Mouse (Mus musculus) erythroblast, adult 5-6 weeks (primary cell): ENCODE measurements around the gene Pcyox1. TPM values are rescaled to one million over a fixed set of nuclear protein-coding genes. Genes with fewer than 3 reads are reported as not detected.
A peak's percentile ranks its signal among the peaks of the same experiment; 100 is the strongest.
"Not testable (repeated sequence)": the region's sequence is repeated elsewhere in the genome, so short reads cannot be mapped to it uniquely, and the experiment has no call there.

Experiments used
- ATAC-seq: replicated peaks from 2 replicates; pipeline ENCODE4 v1.8.0; 2016; ENCODE audit warnings: moderate number of reproducible peaks, mild to moderate bottlenecking, moderate TSS enrichment, inconsistent platforms; ENCODE audit not compliant: poor library complexity, low FRiP score, severe bottlenecking
- total RNA-seq, 2 experiments: library from RNA; stranded (forward) in 1 of 2; stranded (reverse) in 1 of 2; fragments of 150-400 nt in 1 of 2; fragments of 200-764, 138-1000 nt in 1 of 2; gene quantifications; 2 replicates each; pipeline versions ENCODE4 v1.2.3 to v1.2.4; 2015 to 2017; ENCODE audit warnings: low replicate concordance in 2 of 2

Gene Pcyox1
- total RNA-seq, 2 experiments from 2014 or later, result 3.1 to 22.7 TPM

DNA sequence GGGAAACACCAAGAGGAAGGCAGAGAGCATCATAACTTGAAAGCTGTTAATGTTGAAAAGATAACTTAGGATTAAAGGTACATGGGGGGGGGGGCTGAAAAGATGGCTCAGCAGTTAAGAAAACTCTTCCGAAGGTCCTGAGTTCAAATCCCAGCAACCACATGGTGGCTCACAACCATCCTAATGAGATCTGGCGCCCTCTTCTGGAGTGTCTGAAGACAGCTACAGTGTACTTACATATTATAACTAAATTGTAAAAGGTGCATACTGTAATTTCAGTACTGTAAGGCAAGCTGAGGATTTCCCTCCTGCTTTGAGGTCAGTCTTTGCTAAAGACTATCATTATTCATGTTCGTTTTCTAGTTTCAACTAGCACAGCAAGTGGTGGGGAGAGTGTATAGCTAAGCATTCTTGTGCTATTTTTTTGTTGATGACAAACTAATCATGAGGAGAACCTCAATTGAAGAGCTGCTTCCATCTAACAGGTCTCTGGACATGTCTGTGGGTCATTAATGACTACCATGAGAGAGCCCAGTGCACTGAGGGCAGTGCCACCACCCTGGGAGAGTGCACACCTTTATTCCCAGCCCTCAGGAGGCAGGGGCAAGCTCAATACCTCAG lies 26.8 kb downstream of the Pcyox1 start:
- no peak for ATAC-seq

DNA sequence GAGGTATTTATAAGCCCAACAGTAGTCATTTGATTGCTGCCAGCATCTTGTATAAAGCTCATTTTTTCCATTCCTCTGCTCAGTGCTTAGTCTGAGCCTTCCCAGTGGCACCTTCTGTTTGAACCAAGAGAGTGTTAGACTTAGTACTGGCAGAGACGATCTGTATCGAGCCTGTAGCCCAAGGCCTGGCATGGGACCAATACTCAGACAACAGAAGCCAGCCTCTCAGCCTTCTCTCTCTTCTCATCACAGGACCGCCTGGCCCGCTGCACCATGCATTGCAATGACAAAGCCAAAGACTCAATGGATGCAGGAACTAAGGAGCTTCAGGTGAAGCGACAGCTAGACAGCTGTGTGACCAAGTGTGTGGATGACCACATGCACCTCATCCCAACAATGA lies 28.5 kb downstream of the Pcyox1 start:
- ATAC-seq, result no peak

DNA sequence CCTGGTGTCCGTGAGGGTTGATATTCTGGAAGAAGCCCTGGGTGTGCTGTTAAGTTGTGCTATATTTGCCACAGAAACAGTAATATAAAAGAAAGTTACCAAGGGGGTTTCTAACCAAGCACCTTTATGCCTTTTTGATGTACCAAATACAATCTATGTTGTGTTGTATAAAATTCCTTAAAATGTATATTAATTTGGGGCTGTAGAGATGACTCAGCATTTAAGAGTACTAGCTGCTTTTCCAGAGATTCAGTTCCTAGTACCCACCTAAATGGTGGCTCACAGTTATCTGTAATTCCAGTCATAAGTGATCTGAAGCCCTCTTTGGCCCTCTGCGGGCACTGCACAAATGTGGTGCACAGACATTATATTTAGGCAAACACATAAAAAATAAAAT lies 30.1 kb downstream of the Pcyox1 start:
- no peak for ATAC-seq

DNA sequence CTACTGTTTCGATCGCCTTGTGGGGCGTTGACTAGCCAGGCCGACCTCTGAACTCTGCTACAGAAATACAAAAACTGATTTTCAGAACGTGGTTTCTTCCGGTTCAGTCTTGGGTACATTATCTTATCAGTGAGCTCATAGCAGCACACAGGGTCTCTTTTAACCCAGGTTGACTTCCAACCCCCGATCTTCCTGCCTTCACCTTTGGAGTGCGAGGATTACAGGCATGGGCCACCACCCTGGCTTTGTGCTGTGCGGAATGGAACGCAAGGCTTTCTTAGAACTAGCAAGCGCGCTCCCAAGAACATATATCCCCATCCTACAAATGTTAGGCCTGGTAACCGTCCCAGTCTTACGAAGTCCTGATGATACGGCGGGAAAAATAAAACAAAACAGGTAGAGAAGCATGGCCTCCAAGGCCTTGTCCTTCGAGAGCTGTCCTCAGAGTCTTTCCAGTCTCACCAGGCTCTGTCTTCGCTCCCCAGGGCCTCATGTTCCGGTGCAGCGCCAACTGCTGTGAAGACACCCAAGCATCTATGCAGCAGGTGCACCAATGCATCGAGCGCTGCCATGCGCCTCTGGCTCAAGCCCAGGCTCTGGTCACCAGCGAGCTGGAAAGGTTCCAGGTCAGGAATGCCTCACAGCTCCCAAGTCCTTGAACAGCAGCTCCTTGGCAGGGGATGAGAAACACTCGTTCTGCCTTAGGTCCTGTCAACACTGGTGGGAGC lies 30.7 kb downstream of the Pcyox1 start:
- ATAC-seq, result no peak

DNA sequence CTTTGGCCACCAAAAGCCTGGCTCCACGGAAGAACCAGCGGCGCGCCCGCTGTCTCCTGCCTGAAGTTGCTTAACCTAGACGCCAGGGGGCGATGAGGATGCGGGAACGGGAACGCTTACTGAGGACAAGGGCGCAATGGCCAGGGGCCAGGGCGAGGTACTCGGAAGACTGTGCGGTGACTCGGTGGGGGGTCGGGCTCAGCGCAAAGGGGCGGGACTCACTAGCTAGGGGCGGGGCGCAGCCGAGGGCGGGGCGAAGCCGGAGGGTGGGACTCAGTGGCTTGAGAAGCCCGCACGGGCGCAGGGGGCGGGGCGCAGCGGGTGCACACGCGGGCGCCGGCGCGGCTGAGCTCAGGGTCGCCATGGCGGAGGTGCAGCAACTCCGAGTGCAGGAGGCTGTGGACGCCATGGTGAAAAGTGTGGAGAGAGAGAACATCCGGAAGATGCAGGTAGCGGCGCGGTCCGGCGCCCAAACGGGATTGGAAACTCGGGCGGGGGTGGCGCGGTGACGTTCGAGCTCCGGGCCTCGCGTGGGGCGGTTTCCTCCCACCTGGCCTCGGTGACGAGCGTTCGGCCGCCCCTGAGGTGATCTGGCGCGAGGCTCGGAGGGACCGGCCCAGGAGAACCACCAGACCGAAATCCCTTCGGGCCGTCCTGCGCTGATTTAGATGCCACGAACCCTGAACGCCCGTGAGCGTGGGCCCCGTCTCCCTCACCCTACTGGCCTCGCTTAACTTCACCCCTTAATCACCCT lies 31.4 kb downstream of the Pcyox1 start, which contains the start of gene Fam136a:
Gene Fam136a (plus strand): TSS at position 276 of the 754 bp plus-strand sequence.
- ATAC-seq, result peak; percentile 90

DNA sequence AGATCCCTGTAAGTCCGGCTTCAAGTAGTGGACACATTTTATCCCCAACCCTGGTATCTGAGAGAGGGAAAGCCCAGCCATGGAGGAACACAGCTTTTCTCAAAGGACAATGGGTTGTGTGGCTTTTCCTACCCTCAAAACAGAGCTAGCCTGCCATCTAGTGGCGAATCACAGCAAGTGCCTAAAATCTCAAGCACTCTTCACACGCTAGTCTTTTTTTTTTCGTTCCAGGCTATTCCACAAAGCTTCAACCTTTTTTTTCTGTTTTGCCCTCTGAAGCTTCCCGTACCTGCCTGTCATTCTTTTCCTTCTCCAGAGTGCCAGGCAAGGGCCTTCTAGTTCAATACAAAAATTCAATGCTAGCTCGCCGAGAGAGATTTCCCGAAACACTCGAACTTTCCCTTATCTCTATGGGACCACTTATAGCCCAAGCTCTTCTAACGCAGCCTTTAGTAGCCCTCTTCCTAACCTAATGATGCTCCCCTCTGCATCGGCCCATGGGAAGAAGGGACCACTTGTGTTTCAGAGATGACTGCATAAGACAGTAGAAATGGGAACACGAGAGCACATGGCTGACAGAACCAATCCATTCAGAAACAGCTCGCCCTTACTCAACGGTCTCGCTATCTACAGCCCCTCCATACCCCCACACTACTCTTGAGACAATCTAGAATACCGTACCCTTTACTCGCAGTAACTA lies 32.4 kb downstream of the Pcyox1 start:
- peak; percentile 69 for ATAC-seq

DNA sequence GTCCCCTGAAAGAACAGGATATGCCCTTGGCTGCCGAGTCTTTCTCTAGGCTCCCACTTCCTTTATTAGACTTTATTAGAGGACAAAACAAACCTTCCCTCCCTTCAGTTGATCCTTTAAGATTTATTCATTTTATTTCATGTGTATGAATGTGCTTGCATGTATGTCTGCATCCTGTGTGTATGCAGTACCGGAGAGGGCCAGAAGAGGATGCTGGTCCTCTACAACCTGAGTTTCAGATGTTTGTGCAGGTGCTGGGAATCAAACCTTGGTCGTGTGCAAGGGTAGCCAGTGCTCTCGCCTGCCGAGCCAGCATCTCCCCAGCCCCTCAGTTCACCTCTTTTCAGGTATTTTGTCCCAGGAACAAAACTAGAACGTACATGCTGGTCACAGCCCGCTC lies 35.6 kb downstream of the Pcyox1 start:
- no peak for ATAC-seq

DNA sequence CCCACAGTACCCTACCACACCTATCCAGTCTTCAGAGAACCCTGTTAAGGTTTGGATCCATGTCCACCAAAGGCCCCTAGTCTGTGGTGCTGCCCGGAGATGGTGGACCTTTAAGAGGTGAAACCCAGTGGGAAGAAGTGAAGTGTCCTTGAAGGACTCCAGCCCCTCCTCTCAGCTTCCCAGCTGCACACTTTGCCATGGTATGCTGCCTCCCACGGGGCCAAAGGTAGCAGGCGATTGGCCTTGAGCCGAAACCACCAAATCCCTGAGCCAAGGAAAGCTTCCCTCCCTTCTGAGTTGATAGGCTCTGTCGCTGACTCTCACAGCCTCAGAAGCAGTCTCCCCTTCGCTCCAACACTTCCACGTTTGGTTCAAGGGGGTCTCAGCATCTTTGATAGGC lies 36.3 kb downstream of the Pcyox1 start:
- no peak for ATAC-seq

DNA sequence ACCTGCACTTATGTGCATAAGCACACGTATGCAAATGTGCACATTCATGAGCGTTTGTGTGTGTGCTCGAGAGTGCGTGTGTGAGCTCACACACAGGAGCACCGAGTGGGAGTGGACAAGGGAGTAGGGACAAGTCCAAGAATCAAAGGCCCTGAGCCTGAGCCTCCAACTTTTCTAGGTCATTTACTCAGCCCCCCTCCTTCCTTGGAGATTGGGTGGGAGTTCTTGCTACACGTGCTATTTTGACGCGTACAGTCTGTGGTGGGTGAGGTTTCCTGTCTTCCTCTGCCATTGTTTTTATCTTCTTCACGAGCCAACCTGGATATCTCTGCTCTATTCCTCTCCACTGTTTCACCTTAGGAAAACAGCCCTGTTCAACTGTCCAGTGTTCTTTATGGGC lies 40.0 kb downstream of the Pcyox1 start:
- ATAC-seq, result no peak

DNA sequence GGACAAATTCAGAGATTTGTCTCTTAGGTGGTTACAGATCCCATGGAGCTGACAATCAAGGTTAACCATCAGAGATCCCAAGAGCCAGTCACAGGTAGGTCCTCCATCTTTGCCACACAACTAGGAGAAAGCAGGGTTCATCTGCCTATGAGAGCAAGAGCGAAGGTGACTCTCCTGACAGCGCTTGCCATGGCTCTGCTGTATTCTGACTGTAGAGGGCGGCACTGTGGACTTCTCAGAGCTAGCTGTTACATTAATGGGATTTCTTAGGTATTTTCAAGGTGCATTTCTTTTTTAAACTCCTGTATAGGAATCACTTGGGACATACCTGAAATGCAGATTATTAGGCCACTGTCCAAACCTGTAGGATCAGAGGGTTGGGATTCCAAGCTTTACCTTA lies 42.0 kb downstream of the Pcyox1 start:
- ATAC-seq, result no peak

DNA sequence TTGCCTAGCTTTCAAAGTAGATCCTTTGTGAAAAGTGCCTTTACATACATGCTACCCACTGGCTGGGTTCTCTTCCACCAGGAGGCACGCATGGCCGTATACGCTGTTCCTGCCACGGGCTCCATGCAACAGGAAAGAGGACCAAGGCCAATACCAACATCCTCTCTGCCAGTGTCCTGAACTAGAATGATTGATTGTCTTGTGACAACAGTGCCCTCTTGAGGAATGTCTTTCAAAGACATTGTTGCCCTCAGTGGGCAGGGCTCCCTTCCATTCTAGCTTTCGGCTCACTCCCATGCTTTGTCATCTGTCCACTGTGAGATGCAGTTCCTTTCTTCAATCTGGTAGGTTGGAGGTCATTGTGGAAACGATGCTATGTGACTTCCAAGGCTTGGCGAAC lies 47.7 kb downstream of the Pcyox1 start:
- ATAC-seq, result no peak

DNA sequence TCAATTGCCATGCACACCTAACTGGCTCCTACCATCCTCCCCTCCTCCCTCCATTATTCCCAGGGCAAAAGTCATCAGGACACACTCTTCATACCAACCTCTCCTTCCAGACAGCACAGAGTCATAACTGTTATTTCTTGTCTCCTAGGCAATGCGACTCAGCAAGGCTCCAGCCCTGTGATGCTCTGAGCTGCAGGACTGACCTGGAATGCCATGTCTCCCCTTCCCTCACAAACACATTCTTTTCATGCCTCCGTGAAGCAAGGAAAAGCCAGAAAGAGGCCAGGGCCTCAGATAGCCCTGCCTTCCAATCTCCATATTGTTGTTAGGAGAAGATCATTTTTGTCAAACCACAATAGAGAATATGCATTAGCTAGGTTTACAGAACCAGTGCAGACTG lies 50.9 kb downstream of the Pcyox1 start:
- ATAC-seq, result no peak

DNA sequence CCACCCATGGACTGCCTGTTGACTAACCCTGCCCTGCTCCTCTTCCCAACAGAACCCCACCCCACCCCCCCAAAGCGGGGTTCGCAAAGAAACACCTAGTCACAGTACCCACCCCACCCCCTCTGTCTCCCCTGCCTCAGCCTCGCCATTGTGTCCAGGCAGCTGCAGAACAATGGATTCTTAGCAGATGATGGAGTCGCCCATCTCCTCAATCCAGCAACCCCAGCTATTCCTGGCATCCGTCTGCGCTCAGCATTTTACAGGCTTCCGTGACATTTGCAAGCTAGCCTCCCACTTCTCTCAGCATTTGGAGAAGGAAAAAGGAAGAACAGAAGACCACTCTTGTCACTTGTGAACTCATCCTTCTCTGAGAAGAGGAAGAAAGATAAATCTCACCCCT lies 53.3 kb downstream of the Pcyox1 start:
- ATAC-seq, result no peak

DNA sequence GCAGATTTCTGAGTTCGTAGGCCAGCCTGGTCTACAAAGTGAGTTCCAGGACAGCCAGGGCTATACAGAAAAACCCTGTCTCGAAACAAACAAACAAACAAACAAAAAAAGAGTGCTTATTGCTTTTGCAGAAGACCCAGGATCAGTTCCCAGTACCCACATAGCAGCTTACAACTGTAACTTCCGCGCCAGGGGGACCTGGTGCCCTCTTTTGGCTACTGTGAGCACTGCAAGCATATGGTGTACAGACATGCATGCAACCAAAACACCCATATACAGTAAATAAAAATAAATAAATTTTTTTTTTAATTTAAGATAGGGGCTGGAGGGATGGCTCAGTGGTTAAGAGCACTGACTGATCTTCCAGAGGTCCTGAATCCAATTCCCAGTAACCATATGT lies 60.6 kb downstream of the Pcyox1 start:
- ATAC-seq, result not testable (repeated sequence)

Other genes starting within 250 kb of the Pcyox1 start
- gene Tgfa, start 201.9 kb downstream of the Pcyox1 start, total RNA-seq (2015; ENCODE audit: low replicate concordance), result not detected in 2 replicates
- gene Tgfa, start 201.9 kb downstream of the Pcyox1 start, total RNA-seq (2017; ENCODE audit: low replicate concordance), result not detected in 2 replicates
- gene Fam136a, start 31.5 kb downstream of the Pcyox1 start, total RNA-seq (2015; ENCODE audit: low replicate concordance), result 1.5 and 6.7 TPM in 2 replicates
- gene Fam136a, start 31.5 kb downstream of the Pcyox1 start, total RNA-seq (2017; ENCODE audit: low replicate concordance), result 6.6 and 8.1 TPM in 2 replicates
- 41.4 and 60.7 TPM in 2 replicates for gene Snrpg, start 25.9 kb downstream of the Pcyox1 start, total RNA-seq (2015; ENCODE audit: low replicate concordance)
- 11.2 and 26.3 TPM in 2 replicates for gene Snrpg, start 25.9 kb downstream of the Pcyox1 start, total RNA-seq (2017; ENCODE audit: low replicate concordance)
- gene Tia1, start 7.1 kb upstream of the Pcyox1 start, total RNA-seq (2015; ENCODE audit: low replicate concordance), result 31.1 and 36.5 TPM in 2 replicates
- gene Tia1, start 7.1 kb upstream of the Pcyox1 start, total RNA-seq (2017; ENCODE audit: low replicate concordance), result 15.2 and 16.2 TPM in 2 replicates
- not detected in 2 replicates for gene Gm44790, start 29.5 kb upstream of the Pcyox1 start, total RNA-seq (2015; ENCODE audit: low replicate concordance)
- gene Gm44790, start 29.5 kb upstream of the Pcyox1 start, total RNA-seq (2017; ENCODE audit: low replicate concordance), result not detected in 2 replicates
- gene C87436, start 41.2 kb upstream of the Pcyox1 start, total RNA-seq (2015; ENCODE audit: low replicate concordance), result 22.5 and 28.2 TPM in 2 replicates
- gene C87436, start 41.2 kb upstream of the Pcyox1 start, total RNA-seq (2017; ENCODE audit: low replicate concordance), result 13.7 and 26.9 TPM in 2 replicates
- 83.2 and 88.2 TPM in 2 replicates for gene Pcbp1, start 129.2 kb upstream of the Pcyox1 start, total RNA-seq (2015; ENCODE audit: low replicate concordance)
- gene Pcbp1, start 129.2 kb upstream of the Pcyox1 start, total RNA-seq (2017; ENCODE audit: low replicate concordance), result 20.1 and 35.3 TPM in 2 replicates
- gene Asprv1, start 231.0 kb upstream of the Pcyox1 start, total RNA-seq (2015; ENCODE audit: low replicate concordance), result 6.1 and 10.2 TPM in 2 replicates
- gene Asprv1, start 231.0 kb upstream of the Pcyox1 start, total RNA-seq (2017; ENCODE audit: low replicate concordance), result 0.28 and 1.4 TPM in 2 replicates